Mouse (Mus musculus): ENCODE measurements at regions not wholly inside any gene's neighbourhood (a gene's known extent, or its start where the extent isn't known, plus 50 kb on each side); places are given as distances from the start of the nearest gene placed in this dataset.

- Histone ChIP-seq H3K4me3 (ENCODE audit: insufficient read depth in 1 of 2, low read depth in 1 of 2, low read length in 2 of 2, poor library complexity in 1 of 2, severe bottlenecking in 1 of 2) (no peak overlapping the region), H3K27ac (ENCODE audit: insufficient read depth, low read depth, low read length, poor library complexity, severe bottlenecking) (no peak overlapping the region), H3K36me3 (ENCODE audit: control insufficient read depth, insufficient read depth, low read length, poor library complexity, severe bottlenecking) (no peaks in the 10 kb centered on the region), H3K9ac (ENCODE audit: insufficient read depth, low read depth, low read length, poor library complexity, severe bottlenecking) (no peak overlapping the region), H3K9me3 (ENCODE audit: control insufficient read depth, insufficient read depth, low read depth, low read length) (no peaks in the 10 kb centered on the region), H3K4me1 (ENCODE audit: control insufficient read depth in 2 of 2, insufficient read depth in 2 of 2, low read length in 2 of 2, poor library complexity in 1 of 2) (no peaks in the 10 kb centered on the region)
- in situ Hi-C loops (cut with MboI; ENCODE audit: low sequenced_read_pairs in 2 of 2, unreplicated experiment in 2 of 2), result no loop called here
- DNase-seq (ENCODE audit: low read depth, low spot score), result no peak
- TF ChIP-seq HCFC1 (IDR thresholded peaks at IDR 0.05; ENCODE audit: borderline replicate concordance, insufficient read depth, low read length) (no peak), ZNF384 (IDR thresholded peaks at IDR 0.05; ENCODE audit: low read depth, low read length) (no peak), ZC3H11A (IDR thresholded peaks at IDR 0.05; ENCODE audit: borderline replicate concordance, low read depth, low read length) (no peak), MAFK (IDR thresholded peaks at IDR 0.05; ENCODE audit: insufficient read depth, low read depth, low read length) (no peak), CHD2 (IDR thresholded peaks at IDR 0.05; ENCODE audit: low read depth, low read length) (no peak)
Measured at GRCm38 (mm10) chr8:97651802-97652201, 1763.5 kb upstream of the Got2 start.

- Histone ChIP-seq H3K36me3 (ENCODE audit: control insufficient read depth, insufficient read depth, low read length, poor library complexity, severe bottlenecking) (no peaks in the 10 kb centered on the region), H3K27ac (ENCODE audit: insufficient read depth, low read depth, low read length, poor library complexity, severe bottlenecking) (no peak overlapping the region), H3K9me3 (ENCODE audit: control insufficient read depth, insufficient read depth, low read depth, low read length) (no peaks in the 10 kb centered on the region), H3K9ac (ENCODE audit: insufficient read depth, low read depth, low read length, poor library complexity, severe bottlenecking) (no peak overlapping the region), H3K4me1 (ENCODE audit: control insufficient read depth in 2 of 2, insufficient read depth in 2 of 2, low read length in 2 of 2, poor library complexity in 1 of 2) (no peaks in the 10 kb centered on the region), H3K4me3 (ENCODE audit: insufficient read depth in 1 of 2, low read depth in 1 of 2, low read length in 2 of 2, poor library complexity in 1 of 2, severe bottlenecking in 1 of 2) (no peak overlapping the region)
- in situ Hi-C loops (cut with MboI; ENCODE audit: low sequenced_read_pairs in 2 of 2, unreplicated experiment in 2 of 2), result no loop called here
- no peak for TF ChIP-seq ZNF384 (IDR thresholded peaks at IDR 0.05; ENCODE audit: low read depth, low read length)
- TF ChIP-seq CHD2 (IDR thresholded peaks at IDR 0.05; ENCODE audit: low read depth, low read length), result no peak
- no peak for TF ChIP-seq MAFK (IDR thresholded peaks at IDR 0.05; ENCODE audit: insufficient read depth, low read depth, low read length)
- DNase-seq (ENCODE audit: low read depth, low spot score), result no peak
Measured at GRCm38 (mm10) chr8:97632980-97633379, 1744.6 kb upstream of the Got2 start.

Measured in ES-E14 (cell line).